Mouse (Mus musculus) cerebellum, adult (tissue): Measurements from ENCODE around the gene Mbtd1.
"Not testable (repeated sequence)": the region's sequence is repeated elsewhere in the genome, so short reads cannot be mapped to it uniquely, and the experiment has no call there.

Source experiments
- ATAC-seq: cut with Nextera tagmentation; 2 replicates; pipeline ENCODE4 v1.9.2; 2017; ENCODE audit warnings: mild to moderate bottlenecking, moderate library complexity, mixed read lengths; ENCODE audit not compliant: insufficient number of reproducible peaks, low FRiP score, low TSS enrichment

Gene Mbtd1

GRCm38 (mm10) chr11:93885572-93886410 lies at the start of gene Mbtd1, which contains the start of gene Utp18:
TSS of gene Mbtd1 (plus strand) at chr11:93885852.
TSS of gene Utp18 (minus strand) at chr11:93885766.
- peak; percentile 90 for ATAC-seq

GRCm38 (mm10) chr11:93847342-93847741 lies 38.3 kb upstream of the Mbtd1 start:
- no peak for ATAC-seq

- no peak for ATAC-seq
These were observed 33.1 kb upstream of the Mbtd1 start for GRCm38 (mm10) chr11:93852546-93852945.

- peak; percentile 45; the same call in 1 of the 2 replicates for ATAC-seq
These were observed 29.2 kb upstream of the Mbtd1 start for GRCm38 (mm10) chr11:93856284-93856955.

- ATAC-seq = no peak
These were observed 25.0 kb upstream of the Mbtd1 start for GRCm38 (mm10) chr11:93860540-93861172.

GRCm38 (mm10) chr11:93861193-93861592 lies 24.5 kb upstream of the Mbtd1 start:
- ATAC-seq = no peak

GRCm38 (mm10) chr11:93862045-93862623 lies 23.5 kb upstream of the Mbtd1 start:
- ATAC-seq = no peak

GRCm38 (mm10) chr11:93862638-93863037 lies 23.0 kb upstream of the Mbtd1 start:
- ATAC-seq = no peak

- ATAC-seq = no peak
These were observed 1.6 kb upstream of the Mbtd1 start for GRCm38 (mm10) chr11:93884068-93884467.

- peak; percentile 63 for ATAC-seq
These were observed 616 bp upstream of the Mbtd1 start for GRCm38 (mm10) chr11:93884901-93885571.

GRCm38 (mm10) chr11:93886411-93887079 lies 893 bp downstream of the Mbtd1 start:
- ATAC-seq = no peak

GRCm38 (mm10) chr11:93887080-93887447 lies 1.4 kb downstream of the Mbtd1 start:
- ATAC-seq = no peak

GRCm38 (mm10) chr11:93897732-93898131 lies 12.1 kb downstream of the Mbtd1 start:
- no peak for ATAC-seq

- no peak for ATAC-seq
These were observed 21.2 kb downstream of the Mbtd1 start for GRCm38 (mm10) chr11:93906834-93907233.

GRCm38 (mm10) chr11:93907839-93908238 lies 22.2 kb downstream of the Mbtd1 start:
- no peak for ATAC-seq

GRCm38 (mm10) chr11:93908829-93909228 lies 23.2 kb downstream of the Mbtd1 start:
- ATAC-seq = no peak

GRCm38 (mm10) chr11:93911603-93912002 lies 26.0 kb downstream of the Mbtd1 start:
- ATAC-seq = no peak

- ATAC-seq = not testable (repeated sequence)
These were observed 29.4 kb downstream of the Mbtd1 start for GRCm38 (mm10) chr11:93915019-93915418.

- ATAC-seq = no peak
These were observed 43.5 kb downstream of the Mbtd1 start for GRCm38 (mm10) chr11:93929106-93929505.

GRCm38 (mm10) chr11:93940906-93941305 lies 55.3 kb downstream of the Mbtd1 start:
- ATAC-seq = no peak
